Mouse (Mus musculus) forebrain, embryonic 13.5 days (tissue): Measurements from ENCODE around the gene Chaf1a. TPM values are rescaled to one million over a fixed set of nuclear protein-coding genes. Genes with fewer than 3 reads are reported as not detected.
"Not testable (repeated sequence)": the region's sequence is repeated elsewhere in the genome, so short reads cannot be mapped to it uniquely, and the experiment has no call there.

Experiments used
- ATAC-seq: fragments of 200-750 bp; cut with Nextera tagmentation; 2 replicates; pipeline ENCODE4 v1.8.0; 2017
- H3K27ac ChIP-seq: fragments of 300-500 bp; sonication (generic); 2 replicates; pipeline ENCODE4 v1.5.1; 2015; ENCODE audit warnings: inconsistent platforms, mild to moderate bottlenecking, moderate library complexity
- H3K27me3 ChIP-seq: fragments of 300-500 bp; sonication (generic); 2 replicates; pipeline ENCODE4 v1.6.1; 2015; ENCODE audit warnings: mild to moderate bottlenecking, inconsistent platforms
- H3K36me3 ChIP-seq: fragments of 300-500 bp; sonication (generic); 2 replicates; pipeline ENCODE4 v1.6.1; 2015; ENCODE audit warnings: mild to moderate bottlenecking, inconsistent platforms; ENCODE audit not compliant: poor library complexity, severe bottlenecking
- H3K4me1 ChIP-seq: fragments of 300-500 bp; sonication (generic); 2 replicates; pipeline ENCODE4 v1.6.1; 2015; ENCODE audit warnings: inconsistent platforms
- H3K4me2 ChIP-seq: fragments of 300-500 bp; sonication (generic); 2 replicates; pipeline ENCODE4 v1.6.1; 2015; ENCODE audit warnings: inconsistent platforms, mild to moderate bottlenecking, moderate library complexity
- H3K4me3 ChIP-seq: fragments of 300-500 bp; sonication (generic); 2 replicates; pipeline ENCODE4 v1.5.1; 2015; ENCODE audit warnings: mild to moderate bottlenecking, inconsistent platforms
- H3K9ac ChIP-seq: fragments of 300-500 bp; sonication (generic); 2 replicates; pipeline ENCODE4 v1.6.1; 2015; ENCODE audit warnings: mild to moderate bottlenecking, inconsistent platforms
- H3K9me3 ChIP-seq: fragments of 300-500 bp; sonication (generic); replicated peaks from 2 replicates; pipeline ENCODE4 v1.6.1; 2016; ENCODE audit warnings: inconsistent platforms
- whole genome bisulfite sequencing: fragments of 180-500 bp; shearing (Covaris S2); methylation state at CpG from one replicate; pipeline ENCODE4 v1.1.7; 2015; 5-methylcytosine and 5-hydroxymethylcytosine counted together
- polyA plus RNA-seq: library from polyadenylated mRNA; unstranded; fragments of >200 nt; fragmentation: Nextera tagmentation; extraction: Ambion mirVana; gene quantifications from 2 replicates; pipeline ENCODE4 v1.2.1, GENCODE M21; 2015

Gene Chaf1a
- polyA plus RNA-seq, 1 experiment from 2014 or later, result 22.0 TPM

DNA sequence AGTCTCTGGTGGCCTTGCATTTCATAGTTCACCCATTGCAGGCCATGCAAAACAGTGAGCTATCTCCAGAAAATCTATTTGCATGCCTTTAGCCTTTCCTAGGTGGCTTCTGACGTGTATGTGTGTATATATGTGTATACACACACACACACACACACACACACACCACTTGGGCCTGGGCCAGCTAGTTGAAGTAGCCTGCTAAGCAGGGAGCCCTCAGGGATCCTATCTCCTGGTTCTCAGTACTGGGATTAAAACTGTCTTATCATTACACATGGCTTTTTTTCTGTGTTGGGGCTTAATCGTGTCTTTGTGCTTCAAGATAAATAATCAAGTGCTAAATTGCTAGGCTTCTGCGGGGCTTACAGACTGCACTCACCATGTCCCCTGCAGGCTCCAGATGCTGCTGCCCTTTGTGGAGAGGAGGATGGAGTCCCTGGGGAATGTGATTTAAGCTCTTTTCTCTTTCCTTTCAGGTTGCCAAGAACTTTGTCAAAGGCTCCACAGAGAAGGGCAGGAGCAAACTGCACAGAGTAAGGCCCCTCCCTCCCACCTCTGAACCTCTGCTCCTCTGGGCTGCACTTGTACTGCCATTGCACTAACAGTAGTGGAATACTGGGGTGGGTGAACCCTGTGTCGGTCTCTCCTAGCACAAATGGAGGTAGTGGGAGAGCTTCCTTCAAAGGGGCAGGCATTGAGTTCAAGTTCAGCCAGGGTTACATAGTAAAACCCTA lies 15.9 kb downstream of the Chaf1a start:
- H3K36me3 ChIP-seq, result peaks cover 79% of the 10 kb centered on the region
- H3K4me2 ChIP-seq, result no peak overlapping the region
- H3K27me3 ChIP-seq, result no peaks in the 10 kb centered on the region
- H3K27ac ChIP-seq, result no peak overlapping the region
- no peak for ATAC-seq
- no peaks in the 10 kb centered on the region for H3K9me3 ChIP-seq
- no peak overlapping the region for H3K4me3 ChIP-seq
- H3K4me1 ChIP-seq, result no peaks in the 10 kb centered on the region
- no peak overlapping the region for H3K9ac ChIP-seq
- 63% methylated on average over 4 of the region's 4 CpGs for WGBS

DNA sequence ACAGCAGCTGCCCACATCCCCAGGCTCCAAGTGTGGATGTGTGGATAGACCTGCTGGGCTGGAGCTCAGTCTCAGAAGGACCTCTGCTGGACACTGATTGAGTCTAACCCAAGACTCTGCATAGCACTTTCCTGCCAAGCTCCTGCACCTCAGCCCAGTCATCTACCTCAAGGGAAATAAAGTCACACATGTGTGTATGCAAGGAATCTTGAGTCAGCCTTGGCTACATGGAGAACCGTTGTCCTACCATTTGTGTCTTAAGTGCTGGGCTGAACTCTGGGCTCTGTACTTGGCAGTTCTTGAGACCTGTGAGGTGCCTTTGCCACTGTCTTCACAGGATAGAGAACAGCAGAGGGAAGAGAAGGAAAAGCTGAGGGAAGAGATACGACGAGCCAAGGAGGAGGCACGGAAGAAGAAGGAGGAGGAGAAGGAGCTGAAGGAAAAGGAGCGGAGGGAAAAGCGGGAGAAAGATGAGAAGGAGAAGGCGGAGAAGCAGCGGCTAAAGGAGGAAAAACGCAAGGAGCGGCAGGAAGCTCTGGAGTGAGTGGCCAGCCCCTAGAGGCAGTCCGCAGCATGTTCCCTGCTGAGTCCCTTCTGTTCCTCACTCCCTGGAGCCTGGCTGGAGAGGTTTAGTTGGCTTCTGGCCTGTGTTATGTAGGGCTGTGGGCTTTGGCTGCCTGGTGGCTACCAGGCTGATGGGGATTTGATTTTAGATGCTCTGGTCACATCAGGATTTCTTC lies 17.3 kb downstream of the Chaf1a start:
- 87% methylated on average over 11 of the region's 11 CpGs for WGBS
- Histone ChIP-seq H3K27me3 (no peaks in the 10 kb centered on the region), H3K4me2 (no peak overlapping the region), H3K4me3 (no peak overlapping the region), H3K9ac (no peak overlapping the region), H3K27ac (no peak overlapping the region), H3K4me1 (no peaks in the 10 kb centered on the region), H3K36me3 (peaks cover 81% of the 10 kb centered on the region), H3K9me3 (no peaks in the 10 kb centered on the region)
- no peak for ATAC-seq

DNA sequence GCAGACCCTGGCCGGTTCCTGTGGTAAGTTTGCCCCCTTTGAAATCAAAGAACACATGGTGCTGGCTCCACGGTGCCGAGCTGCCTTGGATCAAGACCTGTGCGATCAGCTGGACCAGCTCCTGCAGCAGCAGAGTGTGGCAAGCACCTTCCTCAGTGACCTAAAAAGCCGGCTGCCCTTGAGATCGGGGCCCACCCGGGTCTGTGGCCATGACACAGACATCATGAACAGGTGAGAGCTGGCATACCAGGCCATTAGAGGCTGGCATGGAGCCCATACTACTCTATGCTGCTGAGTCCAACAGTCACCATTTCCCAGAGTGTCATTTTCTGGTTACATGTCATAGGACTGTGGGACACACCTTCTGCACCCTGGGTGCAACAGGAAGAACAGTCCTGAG lies 21.8 kb downstream of the Chaf1a start:
- ATAC-seq, result no peak
- WGBS, result 91% methylated on average over 7 of the region's 7 CpGs
- H3K4me3 ChIP-seq, result no peak overlapping the region
- H3K27ac ChIP-seq, result no peak overlapping the region
- peaks cover 100% of the 10 kb centered on the region for H3K36me3 ChIP-seq
- no peaks in the 10 kb centered on the region for H3K4me1 ChIP-seq
- H3K9ac ChIP-seq, result no peak overlapping the region
- H3K4me2 ChIP-seq, result no peak overlapping the region
- H3K27me3 ChIP-seq, result no peaks in the 10 kb centered on the region
- no peaks in the 10 kb centered on the region for H3K9me3 ChIP-seq

DNA sequence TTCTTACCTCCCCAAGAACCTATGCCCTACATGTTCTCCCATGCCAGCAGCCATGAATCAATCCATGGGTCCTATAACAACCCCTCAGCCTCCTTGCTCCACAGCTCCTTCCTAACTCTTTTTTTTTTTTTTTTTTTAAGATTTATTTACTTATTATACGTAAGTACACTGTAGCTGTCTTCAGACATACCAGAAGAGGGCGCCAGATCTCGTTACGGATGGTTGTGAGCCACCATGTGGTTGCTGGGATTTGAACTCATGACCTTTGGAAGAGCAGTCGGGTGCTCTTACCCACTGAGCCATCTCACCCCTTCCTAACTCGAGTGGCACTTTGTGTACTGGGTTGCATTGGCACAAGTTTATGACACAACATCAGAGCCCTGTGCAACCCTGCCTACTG lies 25.5 kb downstream of the Chaf1a start:
- not testable (repeated sequence) for H3K4me1 ChIP-seq, ATAC-seq, H3K4me2 ChIP-seq, H3K27ac ChIP-seq, H3K4me3 ChIP-seq, H3K9ac ChIP-seq, H3K9me3 ChIP-seq, H3K27me3 ChIP-seq
- 84% methylated on average over 6 of the region's 6 CpGs for WGBS
- H3K36me3 ChIP-seq, result peaks cover 100% of the 10 kb centered on the region

DNA sequence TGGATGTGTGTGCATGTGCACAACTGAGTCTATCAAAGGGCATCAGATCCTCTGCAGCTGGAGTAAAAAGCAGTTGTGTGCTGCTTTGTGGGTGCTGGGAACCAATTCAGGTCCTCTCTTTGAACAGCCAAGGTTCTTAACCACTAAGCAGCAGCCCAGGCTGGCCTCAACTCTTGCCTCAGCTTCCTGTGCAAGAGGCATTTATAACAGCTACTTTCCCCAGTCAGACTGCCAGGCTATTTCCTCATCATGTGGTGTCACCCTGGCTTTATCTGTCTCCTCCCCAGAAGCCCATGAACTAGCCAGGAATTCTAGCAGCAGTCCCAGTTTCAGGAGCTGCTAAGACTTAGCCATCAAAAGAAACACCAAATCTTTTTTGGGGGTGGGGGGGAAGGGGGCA lies 26.2 kb downstream of the Chaf1a start:
- Histone ChIP-seq H3K4me3 (no peak overlapping the region), H3K36me3 (peaks cover 100% of the 10 kb centered on the region), H3K4me1 (no peaks in the 10 kb centered on the region), H3K4me2 (no peak overlapping the region), H3K27me3 (no peaks in the 10 kb centered on the region), H3K9ac (no peak overlapping the region), H3K9me3 (no peaks in the 10 kb centered on the region), H3K27ac (no peak overlapping the region)
- ATAC-seq, result no peak

DNA sequence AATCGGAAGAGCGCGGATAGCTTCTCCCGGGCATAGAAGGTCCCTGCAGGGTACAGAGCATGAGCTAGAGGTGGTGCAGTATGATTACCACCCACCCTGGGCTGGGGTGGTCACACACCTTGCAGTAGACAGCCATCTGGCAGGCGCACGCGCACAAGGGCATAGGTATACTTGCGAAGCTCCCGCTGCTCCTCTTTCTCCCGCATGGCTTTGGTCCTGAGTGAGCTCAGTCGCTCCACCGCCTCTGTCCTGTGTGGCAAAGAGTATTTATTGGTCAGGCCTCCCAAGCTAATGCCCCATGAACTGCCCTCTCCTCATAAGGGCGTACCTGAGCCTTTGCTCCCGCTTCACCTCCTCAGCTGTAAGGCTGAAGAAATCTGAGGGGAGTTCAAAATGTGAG lies 28.8 kb downstream of the Chaf1a start:
- no peak overlapping the region for H3K4me3 ChIP-seq
- 97% methylated on average over 14 of the region's 14 CpGs for WGBS
- H3K27me3 ChIP-seq, result no peaks in the 10 kb centered on the region
- H3K9ac ChIP-seq, result no peak overlapping the region
- H3K27ac ChIP-seq, result no peak overlapping the region
- peaks cover 7% of the 10 kb centered on the region for H3K4me1 ChIP-seq
- ATAC-seq, result no peak
- peaks cover 91% of the 10 kb centered on the region for H3K36me3 ChIP-seq
- H3K4me2 ChIP-seq, result no peak overlapping the region
- H3K9me3 ChIP-seq, result no peaks in the 10 kb centered on the region

DNA sequence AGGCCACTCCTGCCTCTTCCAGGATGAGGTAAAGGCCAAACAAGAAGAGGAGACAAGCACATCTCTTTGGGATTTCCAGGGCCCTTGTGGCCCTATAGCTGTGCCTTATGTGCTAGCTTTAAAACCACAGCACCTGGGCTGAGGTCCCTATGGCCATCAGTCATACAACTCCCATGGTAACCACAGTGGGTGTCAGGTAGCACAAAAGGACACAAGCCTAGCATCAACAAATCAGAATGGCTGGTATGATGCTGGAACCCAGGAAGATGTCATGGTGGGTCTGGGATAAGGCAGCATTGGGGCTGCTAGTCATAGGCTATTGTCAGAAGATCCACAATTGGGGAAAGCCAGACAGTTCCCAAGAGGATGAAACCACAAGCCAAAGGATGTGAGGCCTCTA lies 30.9 kb downstream of the Chaf1a start:
- peaks cover 71% of the 10 kb centered on the region for H3K36me3 ChIP-seq
- H3K4me2 ChIP-seq, result no peak overlapping the region
- no peak overlapping the region for H3K4me3 ChIP-seq
- ATAC-seq, result no peak
- no peaks in the 10 kb centered on the region for H3K27me3 ChIP-seq
- no peak overlapping the region for H3K27ac ChIP-seq
- peaks cover 20% of the 10 kb centered on the region for H3K4me1 ChIP-seq
- no peak overlapping the region for H3K9ac ChIP-seq
- no peaks in the 10 kb centered on the region for H3K9me3 ChIP-seq

DNA sequence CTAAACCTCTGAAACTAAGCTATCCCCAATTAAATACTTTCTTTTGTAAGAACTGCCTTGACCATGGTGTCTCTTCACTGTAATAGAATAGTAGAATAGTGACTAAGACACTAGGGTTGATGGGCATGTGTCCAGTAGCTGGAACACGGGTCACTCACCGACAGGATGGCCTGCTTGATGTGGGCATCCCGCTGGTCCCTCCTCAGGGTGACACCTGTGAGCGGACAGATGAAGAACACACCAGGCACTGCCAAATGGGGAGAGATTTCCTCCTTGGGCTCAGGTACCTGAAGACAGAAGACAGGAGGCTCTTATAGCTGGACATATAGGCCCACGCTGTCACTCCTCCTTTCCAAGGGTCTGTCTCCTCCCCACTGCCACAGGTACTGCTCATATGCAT lies 32.0 kb downstream of the Chaf1a start:
- H3K27me3 ChIP-seq, result no peaks in the 10 kb centered on the region
- no peak overlapping the region for H3K9ac ChIP-seq
- H3K36me3 ChIP-seq, result peaks cover 60% of the 10 kb centered on the region
- no peak overlapping the region for H3K4me3 ChIP-seq
- no peak overlapping the region for H3K4me2 ChIP-seq
- ATAC-seq, result no peak
- H3K9me3 ChIP-seq, result no peaks in the 10 kb centered on the region
- H3K27ac ChIP-seq, result no peak overlapping the region
- H3K4me1 ChIP-seq, result peaks cover 20% of the 10 kb centered on the region
- 89% methylated on average over 5 of the region's 5 CpGs for WGBS

DNA sequence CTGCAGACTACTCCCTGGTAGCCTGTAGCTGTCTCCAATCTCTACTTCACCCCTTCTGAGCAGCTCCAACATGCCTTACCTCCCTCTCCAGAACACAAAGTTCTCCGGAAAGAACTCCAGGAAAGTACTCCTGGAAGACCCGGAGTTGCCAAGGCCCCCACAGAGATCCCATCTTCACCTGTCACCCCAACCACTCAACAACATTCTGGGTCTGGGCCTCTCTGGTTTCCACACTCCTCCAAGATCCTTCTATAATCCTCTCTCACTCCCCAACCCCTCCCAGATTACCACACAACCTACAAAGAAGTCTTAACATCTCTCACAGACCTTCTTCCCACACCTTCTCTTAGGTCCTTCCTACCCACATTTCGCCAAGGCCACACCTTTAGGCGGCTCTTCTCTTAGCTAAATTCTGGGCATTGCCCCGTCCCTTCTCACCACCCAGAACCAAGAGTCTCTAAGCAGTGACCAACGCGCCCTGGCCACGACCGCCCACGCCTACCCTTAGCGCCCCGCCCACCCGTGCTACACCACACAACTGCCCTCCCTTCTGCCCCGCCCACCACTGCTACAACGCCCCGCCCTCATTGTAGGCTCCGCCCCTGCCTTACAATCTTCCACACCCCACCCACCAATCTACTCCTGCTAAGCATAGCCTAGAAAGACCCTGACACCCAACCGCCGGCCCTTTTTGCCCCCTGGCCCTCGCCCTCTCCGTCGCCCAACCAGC lies 34.0 kb downstream of the Chaf1a start:
- WGBS, result 8% methylated on average over 22 of the region's 22 CpGs
- Histone ChIP-seq H3K4me2 (peak overlapping the region; percentile 74), H3K4me1 (peaks cover 20% of the 10 kb centered on the region), H3K9ac (peak overlapping the region; percentile 83), H3K36me3 (peaks cover 39% of the 10 kb centered on the region), H3K4me3 (peak overlapping the region; percentile 77), H3K27me3 (no peaks in the 10 kb centered on the region), H3K9me3 (no peaks in the 10 kb centered on the region), H3K27ac (peak overlapping the region; percentile 88)
- peak; percentile 2 for ATAC-seq

DNA sequence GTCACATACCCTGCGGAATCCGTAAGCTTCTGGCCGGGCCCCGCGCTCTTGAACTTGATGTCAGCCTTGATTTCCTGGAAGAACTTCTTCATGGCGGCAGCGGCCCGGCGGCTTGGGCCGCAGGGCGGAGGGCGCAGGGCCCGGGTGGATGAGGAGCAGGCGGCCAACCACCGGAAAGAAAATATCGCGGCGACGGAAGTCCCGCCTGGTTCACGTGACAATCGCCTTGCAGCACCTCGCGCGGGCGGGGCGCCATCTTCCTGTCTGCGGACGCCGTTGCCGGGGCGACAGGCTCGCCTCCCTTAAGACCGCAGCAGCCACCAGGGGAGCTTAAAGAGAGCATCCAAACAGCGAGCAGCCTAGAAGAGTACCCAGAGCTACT lies 34.6 kb downstream of the Chaf1a start, which contains the start of gene Ubxn6:
Gene Ubxn6 (minus strand): TSS at position 202 of the 382 bp plus-strand sequence.
- Histone ChIP-seq H3K36me3 (peaks cover 34% of the 10 kb centered on the region), H3K9me3 (no peaks in the 10 kb centered on the region), H3K9ac (peak within 1 kb of the TSS; percentile 83), H3K4me3 (peak within 1 kb of the TSS; percentile 77), H3K4me1 (peaks cover 20% of the 10 kb centered on the region), H3K27ac (peak within 1 kb of the TSS; percentile 88), H3K27me3 (no peaks in the 10 kb centered on the region), H3K4me2 (peak within 1 kb of the TSS; percentile 74)
- 0% methylated on average over 35 of the region's 35 CpGs for WGBS
- peak; percentile 68 for ATAC-seq

DNA sequence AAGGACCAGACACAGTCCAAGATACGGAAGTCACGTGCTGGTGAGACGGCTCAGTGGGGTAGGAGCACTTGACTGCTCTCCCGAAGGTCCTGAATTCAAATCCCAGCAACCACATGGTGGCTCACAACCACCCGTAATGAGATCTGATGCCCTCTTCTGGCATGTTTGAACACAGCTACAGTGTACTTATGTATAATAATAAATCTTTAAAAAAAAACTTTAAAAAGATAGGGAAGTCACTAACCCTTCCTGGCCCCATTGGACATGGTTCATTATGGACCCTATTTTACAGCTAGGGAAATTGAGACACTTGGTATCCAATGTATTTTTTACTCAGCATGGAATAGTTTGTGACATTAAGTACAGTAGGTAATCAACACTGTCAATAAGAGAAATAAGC lies 37.3 kb downstream of the Chaf1a start:
- Histone ChIP-seq H3K4me3 (no peak overlapping the region), H3K27me3 (no peaks in the 10 kb centered on the region), H3K4me2 (no peak overlapping the region), H3K9ac (no peak overlapping the region), H3K4me1 (peaks cover 47% of the 10 kb centered on the region), H3K36me3 (peaks cover 13% of the 10 kb centered on the region), H3K27ac (no peak overlapping the region), H3K9me3 (no peaks in the 10 kb centered on the region)
- no peak for ATAC-seq
- WGBS, result 94% methylated on average over 5 of the region's 5 CpGs

DNA sequence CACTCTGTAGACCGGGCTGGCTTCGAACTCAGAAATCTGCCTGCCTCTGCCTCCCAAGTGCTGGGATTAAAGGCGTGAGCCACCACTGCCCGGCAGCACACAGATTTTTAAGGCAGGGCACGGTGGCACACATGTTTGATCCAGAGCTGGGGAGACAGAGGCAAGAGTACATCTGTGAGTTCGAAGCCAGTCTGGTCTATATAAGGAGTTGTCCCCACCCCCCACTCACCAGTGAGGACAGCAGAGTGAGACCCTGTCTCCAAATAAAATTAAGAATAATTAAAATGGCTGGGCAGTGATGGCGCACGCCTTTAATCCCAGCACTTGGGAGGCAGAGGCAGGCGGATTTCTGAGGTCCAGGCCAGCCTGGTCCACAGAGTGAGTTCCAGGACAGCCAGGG lies 38.1 kb downstream of the Chaf1a start:
- H3K4me2 ChIP-seq, result peak overlapping the region; percentile 41
- not testable (repeated sequence) for ATAC-seq, H3K9ac ChIP-seq, H3K27ac ChIP-seq, H3K27me3 ChIP-seq, H3K9me3 ChIP-seq
- peaks cover 51% of the 10 kb centered on the region for H3K4me1 ChIP-seq
- 62% methylated on average over 9 of the region's 9 CpGs for WGBS
- peak overlapping the region; percentile 80; the same call in 1 of the 2 replicates for H3K4me3 ChIP-seq
- peaks cover 14% of the 10 kb centered on the region for H3K36me3 ChIP-seq
